Mouse (Mus musculus): ENCODE data around the gene Agxt.
A peak's percentile ranks its signal among the peaks of the same experiment; 100 is the strongest.

The Agxt gene

DNA sequence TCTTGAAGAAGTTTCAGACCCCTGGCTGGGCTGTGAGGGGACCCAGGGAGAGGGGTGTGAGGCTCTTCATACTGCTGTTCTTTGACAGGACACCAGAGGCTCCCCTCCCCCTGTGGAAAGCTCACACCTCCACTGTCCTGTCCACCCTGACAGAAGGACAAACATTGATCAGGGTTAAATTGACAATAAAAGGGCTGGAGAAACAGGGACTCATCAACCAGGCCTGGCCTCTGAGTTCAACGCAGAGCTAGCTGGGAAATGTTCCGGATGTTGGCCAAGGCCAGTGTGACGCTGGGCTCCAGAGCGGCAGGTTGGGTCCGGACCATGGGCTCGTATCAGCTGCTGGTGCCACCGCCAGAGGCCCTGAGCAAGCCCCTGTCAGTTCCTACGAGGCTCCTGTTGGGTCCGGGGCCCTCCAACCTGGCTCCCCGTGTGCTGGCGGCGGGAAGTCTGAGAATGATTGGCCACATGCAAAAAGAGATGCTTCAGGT is at the start of gene Agxt:
Agxt (plus strand) TSS at position 205 of the 491 bp plus-strand sequence.
- no peak for DNase-seq (ENCODE audit: low spot score in 2 of 2)

- DNase-seq (ENCODE audit: low spot score in 2 of 2), result no peak
Observed at GRCm38 (mm10) chr1:93092582-93092981, 42.5 kb upstream of the Agxt start.

GRCm38 (mm10) chr1:93098956-93099355 is 36.1 kb upstream of the Agxt start:
- no peak for DNase-seq (ENCODE audit: low spot score in 2 of 2)

- peak in 1 of 2 experiments; percentile 72 for DNase-seq (ENCODE audit: low spot score in 2 of 2)
Observed at GRCm38 (mm10) chr1:93100243-93100575, 34.8 kb upstream of the Agxt start.

GRCm38 (mm10) chr1:93100576-93101491 is 34.2 kb upstream of the Agxt start:
- peak; percentile 84 to 87 for DNase-seq (ENCODE audit: low spot score in 2 of 2)

DNA sequence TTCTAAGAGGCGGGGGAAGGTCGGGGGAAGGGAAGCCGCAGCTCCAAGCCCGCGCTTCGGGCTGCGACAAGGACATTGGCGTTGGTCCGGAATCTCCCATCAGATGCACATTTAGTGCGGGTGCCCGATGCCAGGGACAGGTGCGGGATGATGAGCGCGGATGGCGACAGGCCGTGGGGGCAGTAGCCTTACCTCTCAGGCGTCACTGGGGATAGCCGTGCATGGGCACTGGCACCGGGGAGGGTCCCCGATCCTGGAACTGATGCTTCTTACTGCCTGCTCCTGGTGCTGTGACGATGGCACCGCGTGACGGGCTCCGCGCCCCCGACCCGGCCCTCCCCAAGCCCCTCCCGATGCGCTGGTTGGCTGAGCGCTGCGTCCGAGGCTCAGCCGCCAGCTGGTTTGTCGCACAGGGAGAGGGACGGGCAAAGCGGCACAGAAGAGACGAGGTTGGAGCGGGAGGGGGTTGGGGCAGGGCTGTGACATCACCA is 33.4 kb upstream of the Agxt start, which contains the start of gene Kif1a:
Kif1a (minus strand) TSS at position 381 of the 491 bp plus-strand sequence.
- DNase-seq (ENCODE audit: low spot score in 2 of 2), result peak; percentile 97 to 98

- no peak for DNase-seq (ENCODE audit: low spot score in 2 of 2)
Observed at GRCm38 (mm10) chr1:93102700-93103099, 32.3 kb upstream of the Agxt start.

DNA sequence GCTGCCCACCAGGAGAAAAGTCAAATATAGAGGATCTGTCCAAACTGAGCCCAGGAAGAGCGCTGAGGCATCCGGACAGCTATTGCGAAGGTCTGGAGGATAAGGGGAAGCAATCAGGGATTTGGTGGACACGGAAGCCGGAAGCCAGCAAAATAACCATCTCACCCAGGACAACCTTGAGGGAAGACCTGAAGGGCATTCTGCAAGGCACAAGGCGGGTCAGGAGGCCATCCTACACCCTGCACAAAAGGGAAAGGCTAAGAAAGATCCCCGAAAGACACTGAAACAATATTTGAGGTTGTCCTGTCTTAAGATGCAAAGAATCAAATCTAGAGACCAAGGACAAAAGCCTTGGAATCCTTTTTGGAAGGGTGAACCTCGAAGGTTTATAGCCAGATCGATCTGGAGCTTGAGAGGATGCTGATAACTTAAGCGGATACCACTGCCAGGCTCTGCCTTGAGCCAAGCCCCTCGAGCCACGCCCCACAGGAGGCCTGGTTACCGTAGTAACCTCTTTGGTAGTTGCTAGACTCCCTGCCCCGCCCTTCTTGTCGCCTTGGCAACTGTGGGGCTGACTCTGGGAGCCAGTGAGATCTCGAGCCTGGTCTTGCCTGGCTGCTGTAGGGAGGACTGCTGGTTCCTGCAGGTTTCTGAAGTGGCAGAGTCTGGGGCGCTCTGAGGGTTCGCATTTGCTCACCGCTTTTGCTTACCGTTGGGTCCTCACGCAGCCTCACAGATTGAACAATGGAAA is 20.2 kb upstream of the Agxt start:
- peak; percentile 91 to 94 for DNase-seq (ENCODE audit: low spot score in 2 of 2)

DNA sequence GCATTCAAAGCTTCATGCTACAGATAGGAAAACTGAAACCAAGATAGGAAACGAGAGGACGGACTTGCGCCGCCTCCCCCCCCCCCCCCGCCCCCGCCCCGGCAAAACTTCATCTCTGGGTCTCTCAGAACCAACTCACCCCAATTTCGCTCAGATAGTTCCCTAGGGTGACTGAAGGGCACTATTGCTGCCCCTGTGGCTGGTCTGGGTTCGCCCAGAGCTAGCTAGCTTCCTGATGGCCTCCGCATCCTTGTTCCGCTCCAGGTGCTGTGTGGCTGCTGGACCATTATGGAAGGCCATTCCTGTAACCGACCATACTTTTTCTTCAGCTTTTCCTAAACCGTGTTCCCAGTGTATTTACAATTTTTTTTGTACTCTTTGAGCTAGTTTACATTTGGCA is 19.6 kb upstream of the Agxt start:
- no peak for DNase-seq (ENCODE audit: low spot score in 2 of 2)

- DNase-seq (ENCODE audit: low spot score in 2 of 2), result no peak
Observed at GRCm38 (mm10) chr1:93118816-93119215, 16.2 kb upstream of the Agxt start.

DNA sequence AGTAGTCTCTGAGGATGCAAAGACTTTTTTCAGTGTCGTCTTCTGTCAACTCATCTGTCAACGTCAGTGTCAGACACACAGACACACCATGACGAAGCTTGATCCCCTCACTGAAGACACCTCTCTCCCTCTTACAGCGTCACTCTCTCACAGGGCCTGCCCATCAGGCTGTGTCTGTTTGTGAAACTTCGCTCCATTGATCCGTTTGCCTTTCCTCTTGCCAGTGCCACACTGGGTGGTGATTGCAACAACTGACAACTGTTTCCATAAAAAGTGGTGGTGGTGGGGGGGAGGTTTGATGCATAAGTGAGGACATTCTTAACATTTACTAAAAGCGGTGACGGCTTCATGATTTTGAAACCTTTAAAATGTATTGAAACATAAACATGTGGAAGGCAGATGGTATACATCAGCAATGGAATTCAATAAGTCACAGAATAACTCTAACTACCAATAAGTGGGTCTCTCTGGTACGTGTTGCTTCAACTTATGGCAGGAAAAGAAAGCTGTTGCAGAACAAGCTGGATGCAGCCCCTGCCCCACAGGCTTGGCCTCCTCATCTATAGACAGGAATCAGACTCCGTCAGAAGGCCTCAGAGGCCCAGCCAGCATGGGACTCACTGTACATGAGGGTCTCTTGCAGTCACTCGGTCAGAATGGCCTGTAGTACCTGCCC is 11.7 kb upstream of the Agxt start:
- DNase-seq (ENCODE audit: low spot score in 2 of 2), result no peak

- DNase-seq (ENCODE audit: low spot score in 2 of 2), result no peak
Observed at GRCm38 (mm10) chr1:93124066-93124465, 11.0 kb upstream of the Agxt start.

- no peak for DNase-seq (ENCODE audit: low spot score in 2 of 2)
Observed at GRCm38 (mm10) chr1:93125256-93125655, 9.8 kb upstream of the Agxt start.

GRCm38 (mm10) chr1:93128209-93128608 is 6.8 kb upstream of the Agxt start:
- no peak for DNase-seq (ENCODE audit: low spot score in 2 of 2)

DNA sequence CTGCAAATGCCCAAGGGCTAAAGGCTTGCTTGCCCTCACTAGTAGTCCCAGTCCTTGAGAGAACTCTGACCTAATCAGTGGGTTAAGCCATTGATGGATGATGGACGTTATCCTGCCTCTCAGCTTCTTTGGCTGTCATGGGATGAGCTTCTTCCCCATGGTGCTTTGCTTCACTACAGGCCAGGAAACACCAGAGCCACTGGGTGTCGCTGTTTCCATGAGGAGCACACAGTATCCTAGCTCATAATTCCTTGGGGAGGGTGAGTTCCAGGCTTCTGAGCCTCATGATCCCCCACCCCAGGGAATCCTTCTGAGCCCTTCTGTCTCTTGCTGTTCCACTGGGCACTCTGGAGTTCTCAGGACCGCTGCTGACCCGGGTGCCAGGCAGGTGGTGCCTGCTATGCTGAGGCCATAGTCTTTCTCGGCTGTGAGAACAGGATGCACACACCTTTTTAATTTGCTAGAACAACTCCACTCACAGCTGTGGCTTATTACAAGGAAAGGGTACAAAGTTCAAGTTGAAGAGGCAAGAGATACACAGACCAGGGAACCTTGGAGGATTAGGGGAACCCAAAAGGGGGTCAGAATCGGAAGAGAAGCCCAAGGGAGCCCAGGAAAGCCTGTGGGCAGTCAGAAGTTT is 6.2 kb upstream of the Agxt start:
- peak; percentile 71 to 85 for DNase-seq (ENCODE audit: low spot score in 2 of 2)

DNA sequence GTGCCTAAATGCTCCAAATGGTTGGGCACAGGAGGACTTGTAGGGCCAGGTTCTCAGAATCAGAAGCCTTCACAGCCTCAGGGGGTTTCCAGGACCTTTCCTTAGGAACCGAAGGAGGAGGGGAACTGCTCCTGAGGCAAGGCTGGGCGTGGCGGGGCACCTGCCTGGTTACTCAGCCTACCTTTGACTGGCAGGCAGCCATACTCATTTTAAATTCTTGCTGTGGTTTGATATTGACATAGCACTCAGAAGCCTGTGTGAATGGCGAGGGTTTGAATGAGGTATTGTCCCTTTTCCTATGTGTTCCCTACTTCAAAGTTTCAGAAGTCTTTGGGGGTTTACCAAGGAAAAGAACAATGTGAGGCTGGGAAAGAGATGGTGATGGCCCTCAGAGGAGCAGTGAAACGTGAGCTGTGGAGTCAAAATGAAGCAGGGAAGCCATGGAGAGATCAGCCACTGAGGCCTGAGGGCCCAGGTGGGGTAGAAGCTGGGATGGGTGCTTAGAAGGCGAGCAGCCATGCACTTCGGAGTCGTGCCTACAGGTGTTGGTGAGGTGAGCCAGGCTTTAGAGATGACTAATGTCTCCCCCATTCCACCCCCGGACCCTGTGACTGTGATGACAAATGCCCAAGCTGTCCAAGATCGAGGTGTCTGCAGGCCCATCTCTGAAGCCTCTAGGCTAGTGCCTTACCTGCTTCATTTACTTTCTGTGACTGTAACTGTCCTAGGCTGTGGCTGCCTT is 4.6 kb upstream of the Agxt start:
- DNase-seq (ENCODE audit: low spot score in 2 of 2), result no peak

DNA sequence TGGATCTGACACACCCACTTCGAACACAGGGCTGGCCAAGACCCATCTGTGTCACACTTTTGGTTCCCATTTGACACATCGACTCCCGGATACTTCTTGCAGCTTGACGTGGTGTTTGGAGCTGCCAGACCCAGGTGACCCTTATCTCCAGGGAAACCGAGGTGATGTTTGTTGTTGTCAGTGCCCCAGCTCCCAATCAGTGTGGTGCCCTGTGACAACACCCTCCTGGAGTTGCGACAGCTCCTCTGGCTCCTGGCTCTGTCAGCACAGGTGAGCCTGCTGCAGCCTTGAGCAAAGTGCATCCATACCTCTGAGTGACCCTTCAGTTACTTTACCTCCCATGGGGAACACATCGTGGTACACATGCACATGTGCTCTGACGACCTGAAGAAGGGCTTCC is 2.4 kb upstream of the Agxt start:
- no peak for DNase-seq (ENCODE audit: low spot score in 2 of 2)

DNA sequence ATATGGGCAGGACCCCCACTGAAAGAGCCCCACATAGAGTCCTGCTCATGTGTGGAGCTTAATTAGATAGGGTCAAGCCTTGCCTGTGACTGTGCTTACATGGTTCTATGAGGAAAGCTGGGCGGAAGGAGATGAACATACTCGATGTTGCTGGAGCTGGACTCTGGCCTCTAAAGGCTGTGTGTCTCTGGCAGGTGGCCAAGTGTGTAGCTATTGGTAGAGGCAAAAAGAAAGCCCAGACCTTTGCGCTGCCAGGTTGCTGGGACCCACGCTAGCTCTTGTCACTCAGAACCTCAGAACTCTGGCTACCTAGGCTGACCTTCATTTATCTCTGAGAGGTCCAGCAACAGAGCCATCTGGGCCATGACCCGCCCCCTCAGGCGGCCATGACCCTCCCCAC is 3.5 kb downstream of the Agxt start:
- no peak for DNase-seq (ENCODE audit: low spot score in 2 of 2)

DNA sequence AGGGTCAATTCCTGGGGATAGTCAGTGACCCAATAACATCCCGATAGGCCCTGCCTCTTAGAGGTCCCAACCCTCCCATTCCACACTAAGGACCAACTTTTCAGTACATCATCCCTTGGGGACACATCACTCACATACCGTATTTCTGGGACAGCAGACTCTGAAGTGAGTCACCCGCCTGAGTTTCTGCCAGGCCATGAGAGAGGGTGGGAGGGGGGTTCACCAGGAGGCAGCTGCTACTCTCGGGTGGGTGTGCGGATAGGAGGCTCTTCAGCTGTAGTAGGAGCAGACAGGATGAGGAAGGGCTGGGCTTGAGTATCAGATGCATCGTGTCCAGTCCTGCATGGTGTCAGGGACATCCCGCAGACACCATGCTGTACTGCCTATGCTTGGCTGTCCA is 4.7 kb downstream of the Agxt start:
- peak in 1 of 2 experiments; percentile 40 for DNase-seq (ENCODE audit: low spot score in 2 of 2)

DNA sequence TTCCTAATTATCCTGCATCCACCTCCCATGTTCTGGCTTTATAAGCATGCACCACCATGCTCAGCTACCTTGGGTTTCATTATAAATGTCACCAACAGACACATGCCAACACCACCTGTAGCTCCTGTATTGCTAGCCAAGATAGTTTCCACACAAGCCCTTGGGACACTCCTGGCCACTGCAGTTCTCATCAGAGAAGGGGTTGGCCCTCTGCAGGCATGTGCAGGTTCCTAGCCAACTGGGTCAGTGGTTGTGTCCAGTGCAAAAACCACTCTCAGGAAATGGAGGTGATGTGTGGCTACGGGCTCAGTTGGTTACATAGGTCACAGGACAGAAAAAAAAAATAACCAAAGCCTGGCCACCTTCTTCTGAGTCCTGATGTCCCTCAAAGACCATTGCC is 7.8 kb downstream of the Agxt start:
- no peak for DNase-seq (ENCODE audit: low spot score in 2 of 2)

DNA sequence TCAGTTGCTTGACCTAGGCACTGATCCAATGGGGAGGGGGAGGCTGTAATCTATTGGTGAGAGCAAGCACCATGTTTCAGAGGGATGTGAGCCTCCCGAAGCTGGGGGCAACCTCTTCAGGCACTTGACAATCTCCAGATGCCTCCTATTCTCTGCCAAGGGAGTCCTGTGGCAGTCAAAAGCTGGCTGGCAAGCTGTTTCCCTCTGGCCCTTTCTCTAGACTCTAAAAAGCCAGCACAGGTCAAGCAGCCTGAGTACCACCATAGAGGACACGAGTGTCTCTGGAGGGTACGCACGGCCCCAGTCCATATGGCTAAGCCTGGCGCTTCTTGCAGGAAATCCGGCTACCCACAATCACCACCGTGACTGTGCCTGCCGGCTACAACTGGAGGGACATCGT is 9.1 kb downstream of the Agxt start:
- DNase-seq (ENCODE audit: low spot score in 2 of 2), result no peak

All from right cerebral cortex, postnatal 10 days (tissue).